Mouse (Mus musculus) bone marrow, adult 2 months (tissue): ENCODE data around the gene Zfp644.

ENCODE experiments used
- CTCF ChIP-seq: fragments of 200-500 bp; IDR thresholded peaks from 2 replicates; pipeline ENCODE4 v1.5.1; 2011; ENCODE audit warnings: low read length, control low read depth; ENCODE audit not compliant: control insufficient read depth, insufficient read depth
- POLR2A ChIP-seq: fragments of 200-500 bp; IDR thresholded peaks from 2 replicates; pipeline ENCODE4 v1.6.1; 2011; ENCODE audit warnings: low read depth, mild to moderate bottlenecking, control low read depth, low read length, borderline replicate concordance; ENCODE audit not compliant: control insufficient read depth

DNA sequence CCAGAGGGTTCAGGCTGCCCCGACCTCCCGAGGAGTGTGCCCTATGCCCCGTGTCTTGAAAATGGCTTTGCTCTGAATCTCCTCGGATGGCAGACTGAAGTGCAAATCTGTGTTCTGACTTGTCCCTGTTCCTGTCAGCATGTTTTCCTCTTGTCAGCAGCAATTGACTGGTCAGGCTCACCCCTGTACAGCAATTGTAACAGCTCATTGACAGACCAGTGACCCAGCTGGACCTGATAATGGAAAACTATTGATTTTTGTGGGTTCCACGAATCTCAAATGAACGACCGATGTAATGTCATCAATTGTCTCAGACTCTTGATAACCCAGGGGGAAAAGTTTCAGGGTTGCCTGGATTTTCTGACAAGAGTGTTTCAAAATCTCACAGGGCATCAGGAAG, 116.1 kb downstream of the Zfp644 start:
- no peak for TF ChIP-seq CTCF
- TF ChIP-seq POLR2A: no peak
